Mouse (Mus musculus) brain, embryonic 14.5 days (tissue): ENCODE results near the gene Zfp318. TPM values are rescaled to one million over a fixed set of nuclear protein-coding genes. Genes with fewer than 3 reads are reported as not detected.

Experiments used
- DNase-seq: peaks from one replicate; pipeline ENCODE4 v3.0.0-alpha.2; 2011; ENCODE audit warnings: low read depth
- CTCF ChIP-seq: fragments of 200-500 bp; IDR thresholded peaks from 2 replicates; pipeline ENCODE4 v1.5.1; 2012; ENCODE audit warnings: inconsistent platforms, mild to moderate bottlenecking, moderate library complexity, borderline replicate concordance; ENCODE audit not compliant: insufficient read depth, insufficient read length; ENCODE audit errors: extremely low read depth
- POLR2A ChIP-seq: fragments of 200-500 bp; IDR thresholded peaks from 2 replicates; pipeline ENCODE4 v1.6.1; 2012; ENCODE audit warnings: mild to moderate bottlenecking, inconsistent platforms, borderline replicate concordance; ENCODE audit not compliant: poor library complexity, insufficient read depth, insufficient read length, severe bottlenecking; ENCODE audit errors: extremely low read depth
- polyA plus RNA-seq: library from polyadenylated mRNA; depleted of rRNA; stranded (reverse); fragments of >200 nt; gene quantifications from 2 replicates; pipeline ENCODE4 v1.2.3, GENCODE M21; 2012; rRNA removed

Gene Zfp318
- polyA plus RNA-seq, 1 experiment: 39.7 TPM

DNA sequence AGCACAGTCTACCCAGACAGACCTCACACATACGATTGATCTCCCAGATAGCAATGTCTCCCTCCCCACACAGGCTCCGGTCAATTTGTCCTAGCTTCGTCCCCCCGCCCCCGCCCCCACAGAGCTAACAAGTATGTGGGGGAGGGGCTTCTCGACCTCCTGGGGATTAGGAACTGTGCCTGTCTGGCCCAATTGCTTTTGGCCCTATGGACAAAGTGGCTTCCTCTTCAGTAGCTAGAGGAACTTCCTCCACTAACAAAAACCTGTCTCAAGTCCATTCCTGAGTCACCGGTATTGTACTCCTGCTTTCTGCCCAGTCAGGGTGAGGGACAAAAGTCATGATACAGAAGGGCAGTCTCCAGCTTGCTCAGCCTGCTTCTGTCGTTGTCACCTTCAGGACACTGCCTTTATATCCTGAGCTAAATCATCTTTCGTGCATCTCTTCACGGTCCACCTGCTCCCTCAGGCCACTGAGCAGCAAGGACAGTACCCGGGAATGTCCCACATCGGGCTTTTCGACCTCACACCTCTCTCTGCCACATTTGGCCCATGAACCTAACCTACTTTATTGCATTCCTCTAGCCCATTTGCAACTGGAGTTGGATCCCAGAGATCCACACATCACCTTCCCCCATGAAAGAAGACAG is 69.9 kb downstream of the Zfp318 start:
- TF ChIP-seq CTCF: no peak
- TF ChIP-seq POLR2A: no peak
- no peak for DNase-seq

GRCm38 (mm10) chr17:46453970-46454411 is 70.5 kb downstream of the Zfp318 start:
- DNase-seq: peak; percentile 60
- peak; percentile 12; the same call in 1 of the 2 replicates for TF ChIP-seq CTCF
- no peak for TF ChIP-seq POLR2A

DNA sequence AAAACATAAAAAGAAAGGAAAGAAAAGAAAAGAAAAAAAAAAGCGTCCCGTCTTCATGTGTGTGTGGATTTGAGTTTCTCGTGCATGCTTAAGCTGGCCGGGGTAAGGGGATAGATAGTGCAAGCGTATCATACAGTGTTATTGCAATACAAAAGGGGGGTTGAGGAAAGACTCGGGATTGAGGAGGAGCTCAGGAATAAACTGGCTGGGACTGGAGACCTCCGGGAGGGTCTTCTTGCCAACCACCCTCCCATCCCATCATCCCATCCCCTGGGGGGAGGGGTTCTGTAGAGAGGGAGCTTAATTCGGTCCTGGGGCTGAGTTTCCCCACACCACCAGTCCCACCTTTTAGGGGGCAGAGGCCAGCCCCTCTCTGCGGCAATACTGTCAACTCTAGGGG is 71.0 kb downstream of the Zfp318 start:
- no peak for TF ChIP-seq POLR2A
- TF ChIP-seq CTCF: no peak
- peak; percentile 62 for DNase-seq

DNA sequence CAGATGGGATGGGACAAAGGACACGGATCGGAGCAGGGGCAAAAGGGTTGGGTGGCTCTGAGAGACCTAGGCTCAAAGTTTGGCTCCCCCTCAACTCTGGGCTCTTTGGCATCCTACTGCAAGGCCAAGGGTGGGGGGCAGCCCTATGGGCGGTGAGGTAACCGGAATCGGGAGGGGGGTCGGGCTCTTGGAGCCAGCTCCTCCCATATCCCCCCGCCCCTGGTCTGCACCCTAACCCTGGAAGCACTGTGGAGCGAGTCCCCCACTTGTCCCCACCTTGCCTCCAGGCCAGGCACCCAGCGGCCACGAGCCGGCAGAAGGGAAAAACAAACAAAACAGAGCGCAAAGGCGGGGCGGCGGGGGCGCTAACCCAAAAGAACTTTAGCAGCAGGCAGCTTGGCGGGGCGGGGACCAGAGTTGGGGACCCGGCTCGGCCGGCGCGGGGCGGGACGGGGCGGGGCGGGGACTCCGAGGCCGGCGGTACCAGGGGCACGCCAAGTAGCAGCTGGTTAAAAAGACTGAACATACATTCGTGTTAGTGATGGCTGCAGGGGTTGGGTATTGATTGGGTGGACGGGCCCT is 71.7 kb downstream of the Zfp318 start:
- peak; percentile 67 for DNase-seq
- TF ChIP-seq POLR2A (no peak), CTCF (no peak)

- peak; percentile 56 for DNase-seq
- TF ChIP-seq CTCF (peak; percentile 54; the same call in 1 of the 2 replicates), POLR2A (no peak)
Measured at GRCm38 (mm10) chr17:46457791-46458190, 74.3 kb downstream of the Zfp318 start.

DNA sequence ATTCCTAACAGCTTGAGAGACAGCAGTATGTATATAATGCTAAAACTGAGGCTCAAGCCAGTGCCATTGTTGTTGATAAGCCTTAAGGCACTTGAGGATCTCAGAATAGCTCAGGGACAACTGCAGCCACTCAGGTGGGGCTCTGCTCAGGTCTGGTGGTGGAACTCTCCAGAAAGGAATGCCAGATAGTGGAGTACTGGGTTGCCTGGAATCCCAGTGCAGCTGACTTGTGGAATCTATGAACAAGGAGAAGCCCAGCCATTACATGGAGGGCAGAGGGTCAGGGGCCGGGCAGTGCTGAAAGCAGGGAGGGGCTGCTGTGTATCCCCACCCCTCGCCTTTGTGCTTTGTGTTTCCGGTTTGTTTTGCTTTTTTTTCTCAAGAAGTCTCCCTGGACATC is 74.9 kb downstream of the Zfp318 start:
- no peak for DNase-seq

GRCm38 (mm10) chr17:46460673-46461072 is 77.1 kb downstream of the Zfp318 start:
- DNase-seq: no peak

More for the DNA sequence above, 74.9 kb downstream of the Zfp318 start:
- no peak for TF ChIP-seq CTCF
- no peak for TF ChIP-seq POLR2A

GRCm38 (mm10) chr17:46461347-46461746 is 77.8 kb downstream of the Zfp318 start:
- TF ChIP-seq POLR2A: no peak
- no peak for TF ChIP-seq CTCF
- DNase-seq: no peak

More at GRCm38 (mm10) chr17:46460673-46461072, 77.1 kb downstream of the Zfp318 start:
- no peak for TF ChIP-seq CTCF
- TF ChIP-seq POLR2A: no peak

DNA sequence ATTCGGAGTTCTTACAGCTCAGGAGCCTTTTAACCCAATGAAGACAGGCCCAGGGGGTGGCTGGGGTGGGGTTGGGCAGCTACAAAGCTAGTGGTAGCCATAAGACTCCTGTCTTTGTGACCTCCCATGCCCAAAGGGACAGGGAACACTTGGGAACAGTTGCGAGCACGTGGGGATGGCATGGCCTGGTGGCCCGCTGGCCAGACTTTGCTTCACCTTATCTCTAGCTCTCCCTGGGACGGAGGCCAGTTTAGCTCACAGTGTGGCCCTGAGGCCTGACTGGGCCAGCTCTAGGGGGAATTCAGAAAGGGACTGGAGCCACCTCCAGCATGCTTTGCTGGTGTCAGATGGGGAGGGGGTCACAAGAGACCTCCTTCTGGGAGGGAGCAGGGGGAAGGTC is 78.7 kb downstream of the Zfp318 start:
- DNase-seq: no peak
- no peak for TF ChIP-seq POLR2A
- TF ChIP-seq CTCF: no peak

GRCm38 (mm10) chr17:46467830-46468229 is 84.3 kb downstream of the Zfp318 start:
- TF ChIP-seq POLR2A (no peak), CTCF (no peak)
- peak; percentile 75 for DNase-seq

Other genes with a start within 250 kb of the Zfp318 start
- 32.5 and 35.7 TPM in 2 replicates for gene Rsph9, start 239.5 kb upstream of the Zfp318 start, polyA plus RNA-seq
- gene Mad2l1bp, start 230.2 kb upstream of the Zfp318 start, polyA plus RNA-seq: 20.4 and 28.4 TPM in 2 replicates
- gene Gtpbp2, start 222.7 kb upstream of the Zfp318 start, polyA plus RNA-seq: 169 and 209 TPM in 2 replicates
- gene Polh, start 181.1 kb upstream of the Zfp318 start, polyA plus RNA-seq: 10.8 and 11.0 TPM in 2 replicates
- 57.0 and 58.5 TPM in 2 replicates for gene Xpo5, start 180.9 kb upstream of the Zfp318 start, polyA plus RNA-seq
- gene Polr1c, start 135.7 kb upstream of the Zfp318 start, polyA plus RNA-seq: 98.2 and 137 TPM in 2 replicates
- 84.0 and 96.8 TPM in 2 replicates for gene Yipf3, start 135.7 kb upstream of the Zfp318 start, polyA plus RNA-seq
- 31.1 and 31.9 TPM in 2 replicates for gene Lrrc73, start 130.2 kb upstream of the Zfp318 start, polyA plus RNA-seq
- gene Tjap1, start 100.7 kb upstream of the Zfp318 start, polyA plus RNA-seq: 58.8 and 77.3 TPM in 2 replicates
- 93.3 and 114 TPM in 2 replicates for gene Dlk2, start 86.3 kb upstream of the Zfp318 start, polyA plus RNA-seq
- gene Abcc10, start 55.4 kb upstream of the Zfp318 start, polyA plus RNA-seq: 17.5 and 20.9 TPM in 2 replicates
- gene Crip3, start 45.2 kb downstream of the Zfp318 start, polyA plus RNA-seq: 8.2 and 11.3 TPM in 2 replicates
- 0.07 and 0.09 TPM in 2 replicates for gene Slc22a7, start 54.7 kb downstream of the Zfp318 start, polyA plus RNA-seq
- gene Ttbk1, start 103.9 kb downstream of the Zfp318 start, polyA plus RNA-seq: 22.1 and 35.4 TPM in 2 replicates
- gene Dnph1, start 113.0 kb downstream of the Zfp318 start, polyA plus RNA-seq: 17.6 and 25.7 TPM in 2 replicates
- gene Cul9, start 162.7 kb downstream of the Zfp318 start, polyA plus RNA-seq: 37.5 and 50.4 TPM in 2 replicates
- 83.2 and 87.6 TPM in 2 replicates for gene Srf, start 172.4 kb downstream of the Zfp318 start, polyA plus RNA-seq
- 22.9 and 38.7 TPM in 2 replicates for gene Ptk7, start 245.8 kb downstream of the Zfp318 start, polyA plus RNA-seq